In genomic region chr10:111592416-111593149, GRCm38 (mm10) we compare ENCODE assay signal across 32 mouse cellular contexts.
A peak's percentile ranks its signal among the peaks of the same experiment; 100 is the strongest.
DNase-seq lines count a peak whose midpoint lies in the region; ATAC-seq and TF ChIP-seq lines count a peak whose summit lies in the region.
"Had no signal": no experiment of that assay in that cellular context is flagged by ENCODE, and none has a peak within 500 bp of the region (broad histone marks: within the 10 kb centered on the region; RNA-seq: fewer than 3 reads in every experiment).

No protein-coding gene starts in this region.

- H3K9ac ChIP-seq in ES-Bruce4 (ENCODE audit: low read depth, poor library complexity, severe bottlenecking) (no peak overlapping the region), ES-E14 (ENCODE audit: insufficient read depth, low read depth, low read length, poor library complexity, severe bottlenecking) (no peak overlapping the region)
- H3K9ac ChIP-seq in heart, embryonic 12.5 days: no peak overlapping the region
- H3K9ac ChIP-seq: embryonic facial prominence, embryonic 13.5 days; forebrain, embryonic 12.5 days; heart, embryonic 15.5 days; hindbrain, embryonic 12.5 days; hindbrain, embryonic 15.5 days had no signal

- TF ChIP-seq POLR2A in ES-Bruce4 (IDR thresholded peaks at IDR 0.05; ENCODE audit: insufficient read depth, low read length): no peak

- 63% methylated on average over 2 of the region's 2 CpGs for WGBS in limb, embryonic 10.5 days
- WGBS in heart, embryonic 12.5 days: 77% methylated on average over 2 of the region's 2 CpGs

- H3K27me3 ChIP-seq in ES-Bruce4 (ENCODE audit: control insufficient read depth, insufficient read depth, low read length, poor library complexity, severe bottlenecking): no peaks in the 10 kb centered on the region
- H3K27me3 ChIP-seq in limb, embryonic 10.5 days (ENCODE audit: low read depth, poor library complexity, severe bottlenecking): no peaks in the 10 kb centered on the region
- H3K27me3 ChIP-seq in heart, embryonic 12.5 days (replicated peaks): no peaks in the 10 kb centered on the region
- H3K27me3 ChIP-seq: CH12.LX; embryonic facial prominence, embryonic 13.5 days; forebrain, embryonic 12.5 days; heart, embryonic 15.5 days; hindbrain, embryonic 12.5 days; hindbrain, embryonic 15.5 days had no signal

- H3K9me3 ChIP-seq in ES-Bruce4 (replicated peaks; ENCODE audit: control insufficient read depth, insufficient read depth, low read length, poor library complexity, severe bottlenecking): no peaks in the 10 kb centered on the region
- no peaks in the 10 kb centered on the region for H3K9me3 ChIP-seq in ES-E14 (ENCODE audit: control insufficient read depth, insufficient read depth, low read depth, low read length)
- no peaks in the 10 kb centered on the region for H3K9me3 ChIP-seq in limb, embryonic 10.5 days (replicated peaks)
- no peaks in the 10 kb centered on the region for H3K9me3 ChIP-seq in heart, embryonic 12.5 days (replicated peaks)
- H3K9me3 ChIP-seq: embryonic facial prominence, embryonic 13.5 days; forebrain, embryonic 12.5 days; heart, embryonic 15.5 days; hindbrain, embryonic 12.5 days; hindbrain, embryonic 15.5 days had no signal

- no peak overlapping the region for H3K4me2 ChIP-seq in heart, embryonic 12.5 days
- H3K4me2 ChIP-seq: embryonic facial prominence, embryonic 13.5 days; forebrain, embryonic 12.5 days; heart, embryonic 11.5 days; heart, embryonic 15.5 days; hindbrain, embryonic 12.5 days; hindbrain, embryonic 15.5 days had no signal

- no peak for ATAC-seq in heart, embryonic 12.5 days (ENCODE audit: insufficient number of reproducible peaks, low FRiP score)
- ATAC-seq: forebrain, embryonic 16.5 days had no signal

- H3K27ac ChIP-seq in ES-Bruce4 (ENCODE audit: insufficient read depth, low read length) (peak overlapping the region; percentile 75), ES-E14 (ENCODE audit: insufficient read depth, low read depth, low read length, poor library complexity, severe bottlenecking) (peak overlapping the region; percentile 88)
- H3K27ac ChIP-seq in limb, embryonic 10.5 days: peak overlapping the region; percentile 65; the same call in 1 of the 2 replicates
- H3K27ac ChIP-seq in heart, embryonic 12.5 days (ENCODE audit: poor library complexity, severe bottlenecking): no peak overlapping the region
- H3K27ac ChIP-seq: embryonic facial prominence, embryonic 10.5 days; embryonic facial prominence, embryonic 13.5 days; forebrain, embryonic 12.5 days; heart, adult 2 months; heart, embryonic 15.5 days; hindbrain, embryonic 12.5 days; hindbrain, embryonic 15.5 days had no signal

- H3K4me3 ChIP-seq in ES-Bruce4 (ENCODE audit: low read depth, low read length) (no peak overlapping the region), ES-E14 (ENCODE audit: insufficient read depth in 1 of 2, low read depth in 1 of 2, low read length in 2 of 2, poor library complexity in 1 of 2, severe bottlenecking in 1 of 2) (no peak overlapping the region)
- no peak overlapping the region for H3K4me3 ChIP-seq in limb, embryonic 10.5 days
- no peak overlapping the region for H3K4me3 ChIP-seq in heart, embryonic 12.5 days
- H3K4me3 ChIP-seq: embryonic facial prominence, embryonic 10.5 days; embryonic facial prominence, embryonic 13.5 days; erythroblast, embryonic 14.5 days; forebrain, embryonic 12.5 days; heart, adult 2 months; heart, embryonic 15.5 days; hindbrain, embryonic 12.5 days; hindbrain, embryonic 15.5 days had no signal

- H3K4me1 ChIP-seq in ES-Bruce4 (ENCODE audit: control insufficient read depth, insufficient read depth, low read length) (peaks cover 1% of the 10 kb centered on the region), ES-E14 (ENCODE audit: control insufficient read depth in 2 of 2, insufficient read depth in 2 of 2, low read length in 2 of 2, poor library complexity in 1 of 2) (peaks cover 0 to 10% of the 10 kb centered on the region in 2 experiments; a peak in 2 of 4 replicates)
- H3K4me1 ChIP-seq in limb, embryonic 10.5 days: peaks cover 19% of the 10 kb centered on the region
- H3K4me1 ChIP-seq in heart, embryonic 12.5 days (replicated peaks): peaks cover 32% of the 10 kb centered on the region

- DNase-seq in ES-E14 (ENCODE audit: low read depth, low spot score) (peak; percentile 86), WW6 (ENCODE audit: low read depth, low spot score) (peak; percentile 58)
- DNase-seq in limb, embryonic 10.5 days (ENCODE audit: low spot score): no peak
- DNase-seq in urinary bladder, postnatal 14 days (ENCODE audit: low spot score): no peak
- no peak for DNase-seq in heart, adult 9 months (ENCODE audit: low spot score in 2 of 2)
- DNase-seq: adrenal gland, adult 2 months; adrenal gland, postnatal 14 days; B cell, adult 2 months; cerebellum, adult 11 months; cerebellum, adult 2 months; cerebellum, adult 9-11 months; cerebellum, postnatal 25 days; embryo, embryonic 11 days; gastrocnemius, postnatal 25 days; heart, adult 2 months; heart, postnatal 14 days; heart, postnatal 4 days; kidney, adult 11 months; kidney, adult 8-10 months had no signal

- in situ Hi-C loops in ES-E14 (cut with MboI; ENCODE audit: low sequenced_read_pairs in 2 of 2, unreplicated experiment in 2 of 2): no loop called here

- H3K36me3 ChIP-seq in ES-Bruce4 (ENCODE audit: control insufficient read depth, insufficient read depth, low read length, poor library complexity, severe bottlenecking) (no peaks in the 10 kb centered on the region), ES-E14 (ENCODE audit: control insufficient read depth, insufficient read depth, low read length, poor library complexity, severe bottlenecking) (no peaks in the 10 kb centered on the region)
- H3K36me3 ChIP-seq in limb, embryonic 10.5 days: no peaks in the 10 kb centered on the region
- H3K36me3 ChIP-seq in heart, embryonic 12.5 days: no peaks in the 10 kb centered on the region
- H3K36me3 ChIP-seq: embryonic facial prominence, embryonic 10.5 days; embryonic facial prominence, embryonic 13.5 days; forebrain, embryonic 12.5 days; G1E; heart, embryonic 15.5 days; hindbrain, embryonic 12.5 days; hindbrain, embryonic 15.5 days had no signal

- TF ChIP-seq CTCF in ES-Bruce4 (IDR thresholded peaks at IDR 0.05; ENCODE audit: low read depth, low read length): no peak

- TF ChIP-seq EP300 in ES-Bruce4 (IDR thresholded peaks at IDR 0.05; ENCODE audit: insufficient read depth, low read depth, low read length): no peak

TF ChIP-seq in ES-E14, 5 proteins besides CTCF, POLR2A, EP300 and RAD21:
- no peak for TF ChIP-seq MAFK (IDR thresholded peaks at IDR 0.05; ENCODE audit: insufficient read depth, low read depth, low read length)
- TF ChIP-seq ZC3H11A (IDR thresholded peaks at IDR 0.05; ENCODE audit: borderline replicate concordance, low read depth, low read length): no peak
- TF ChIP-seq HCFC1 (IDR thresholded peaks at IDR 0.05; ENCODE audit: borderline replicate concordance, insufficient read depth, low read length): no peak
- no peak for TF ChIP-seq ZNF384 (IDR thresholded peaks at IDR 0.05; ENCODE audit: low read depth, low read length)
- no peak for TF ChIP-seq CHD2 (IDR thresholded peaks at IDR 0.05; ENCODE audit: low read depth, low read length)

Comparison
In these comparisons a context has a peak if more than half of its experiments do, and no peak if none do; other contexts are left out.
1. DNase-seq: peak in ES-E14 (single experiment) and WW6 (single experiment); none in limb, embryonic 10.5 days (single experiment), urinary bladder, postnatal 14 days (single experiment) and heart, adult 9 months (0 of 2).